ENCODE assay signal across 8 mouse cellular contexts in the genomic region with DNA sequence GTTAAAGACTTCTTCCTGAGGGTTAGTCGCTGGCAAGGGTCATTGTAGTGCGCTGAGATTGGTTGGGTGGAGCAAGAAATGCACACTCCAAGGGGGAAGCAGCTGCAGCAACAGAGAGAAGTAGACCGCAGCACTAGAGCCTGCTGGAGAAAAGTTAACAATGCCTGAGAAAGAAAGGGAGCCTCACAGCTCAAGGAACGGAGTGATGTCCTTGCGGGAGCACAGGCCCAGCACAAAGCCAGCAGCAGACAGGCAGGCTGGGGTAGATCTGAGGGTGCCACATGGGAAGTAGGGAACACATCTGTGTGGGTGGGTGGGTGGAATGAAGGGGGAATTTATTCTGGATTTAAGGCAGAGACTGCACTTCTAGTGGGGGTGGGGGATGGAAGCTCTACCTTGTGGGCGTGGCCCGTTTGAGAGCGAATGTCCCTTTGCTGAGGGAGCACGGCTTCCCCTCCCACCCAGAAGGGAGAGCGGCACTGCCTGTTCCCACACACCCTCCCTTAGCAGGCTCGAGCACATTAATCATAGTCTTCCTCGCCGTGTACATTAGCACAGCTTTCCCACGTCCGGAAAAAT. TPM values are rescaled to one million over a fixed set of nuclear protein-coding genes. Genes with fewer than 3 reads are reported as not detected.
DNase-seq lines count a peak whose midpoint lies in the region; ATAC-seq and TF ChIP-seq lines count a peak whose summit lies in the region.

No protein-coding gene starts in this region.

- H3K36me3 ChIP-seq in kidney, embryonic 14.5 days (ENCODE audit: control insufficient read depth, insufficient read depth, low read length), result no peaks in the 10 kb centered on the region
- H3K36me3 ChIP-seq in kidney, embryonic 15.5 days, result no peaks in the 10 kb centered on the region
- H3K36me3 ChIP-seq in limb, embryonic 14.5 days (ENCODE audit: control insufficient read depth, insufficient read depth, low read length), result no peaks in the 10 kb centered on the region
- no peaks in the 10 kb centered on the region for H3K36me3 ChIP-seq in midbrain, embryonic 12.5 days

- peak overlapping the region; percentile 62 for H3K4me2 ChIP-seq in kidney, embryonic 14.5 days (replicated peaks; ENCODE audit: low read depth, low read length)
- peak overlapping the region; percentile 75 for H3K4me2 ChIP-seq in kidney, embryonic 15.5 days
- H3K4me2 ChIP-seq in limb, embryonic 14.5 days (replicated peaks; ENCODE audit: low read depth, low read length, severe bottlenecking), result peak overlapping the region; percentile 68
- H3K4me2 ChIP-seq in midbrain, embryonic 12.5 days (replicated peaks), result peak overlapping the region; percentile 57

- TF ChIP-seq POLR2A in limb, embryonic 14.5 days (IDR thresholded peaks at IDR 0.05; ENCODE audit: borderline replicate concordance, extremely low read depth, insufficient read depth, insufficient read length), result no peak

- H3K27ac ChIP-seq in kidney, embryonic 14.5 days (ENCODE audit: low read depth, low read length), result no peak overlapping the region
- no peak overlapping the region for H3K27ac ChIP-seq in kidney, embryonic 15.5 days
- H3K27ac ChIP-seq in limb, embryonic 14.5 days (replicated peaks; ENCODE audit: low read depth, low read length), result no peak overlapping the region
- peak overlapping the region; percentile 86 for H3K27ac ChIP-seq in midbrain, embryonic 12.5 days (replicated peaks)

- intact Hi-C loops in gastrocnemius, postnatal 14 days (cut with DNase I; ENCODE audit: low total_unique reads), result no loop called here

- peak overlapping the region; percentile 38; the same call in 1 of the 2 replicates for H3K9ac ChIP-seq in kidney, embryonic 14.5 days (ENCODE audit: low read depth, low read length)
- peak overlapping the region; percentile 35 for H3K9ac ChIP-seq in kidney, embryonic 15.5 days
- peak overlapping the region; percentile 40; the same call in 1 of the 2 replicates for H3K9ac ChIP-seq in limb, embryonic 14.5 days (ENCODE audit: low read depth, low read length, severe bottlenecking)
- H3K9ac ChIP-seq in midbrain, embryonic 12.5 days (replicated peaks), result peak overlapping the region; percentile 53

- WGBS in kidney, embryonic 14.5 days, result 1% methylated on average over 15 of the region's 15 CpGs
- WGBS in kidney, embryonic 15.5 days, result under 1% methylated on average over 15 of the region's 15 CpGs
- WGBS in limb, embryonic 14.5 days, result 1% methylated on average over 15 of the region's 15 CpGs
- WGBS in midbrain, embryonic 12.5 days, result under 1% methylated on average over 15 of the region's 15 CpGs

- peak overlapping the region; percentile 43 for H3K4me3 ChIP-seq in kidney, embryonic 14.5 days (ENCODE audit: low read length)
- peak overlapping the region; percentile 47 for H3K4me3 ChIP-seq in kidney, embryonic 15.5 days (replicated peaks)
- H3K4me3 ChIP-seq in limb, embryonic 14.5 days (replicated peaks; ENCODE audit: low read length), result peak overlapping the region; percentile 42
- H3K4me3 ChIP-seq in midbrain, embryonic 12.5 days, result peak overlapping the region; percentile 39

- no peak for DNase-seq in kidney, adult 8-10 months
- DNase-seq in gastrocnemius, postnatal 14 days, result peak; percentile 40
- peak; percentile 35 for DNase-seq in limb, embryonic 14.5 days (ENCODE audit: low spot score)
- DNase-seq in testis, postnatal 10 days (ENCODE audit: low spot score), result peak; percentile 67

- H3K4me1 ChIP-seq in kidney, embryonic 14.5 days (ENCODE audit: control insufficient read depth, insufficient read depth, low read length), result no peaks in the 10 kb centered on the region
- H3K4me1 ChIP-seq in kidney, embryonic 15.5 days, result peaks cover 12% of the 10 kb centered on the region
- H3K4me1 ChIP-seq in limb, embryonic 14.5 days (ENCODE audit: control insufficient read depth, insufficient read depth, low read length), result peaks cover 6% of the 10 kb centered on the region; the same call in 1 of the 2 replicates
- peaks cover 13% of the 10 kb centered on the region for H3K4me1 ChIP-seq in midbrain, embryonic 12.5 days

- peaks cover 9% of the 10 kb centered on the region for H3K27me3 ChIP-seq in kidney, embryonic 14.5 days (ENCODE audit: control insufficient read depth, insufficient read depth, low read length)
- peaks cover 14% of the 10 kb centered on the region for H3K27me3 ChIP-seq in kidney, embryonic 15.5 days
- peaks cover 12% of the 10 kb centered on the region for H3K27me3 ChIP-seq in limb, embryonic 14.5 days (ENCODE audit: control insufficient read depth, insufficient read depth, low read length)
- H3K27me3 ChIP-seq in midbrain, embryonic 12.5 days, result no peaks in the 10 kb centered on the region; the same call in 1 of the 2 replicates

- ATAC-seq in kidney, embryonic 14.5 days (ENCODE audit: low FRiP score, low TSS enrichment), result peak; percentile 91
- ATAC-seq in common myeloid progenitor, adult 5-6 weeks (replicated peaks; ENCODE audit: low read depth, poor library complexity, severe bottlenecking), result peak; percentile 83
- ATAC-seq in kidney, embryonic 15.5 days (replicated peaks; ENCODE audit: low FRiP score), result peak; percentile 85
- ATAC-seq in limb, embryonic 14.5 days (ENCODE audit: low FRiP score, low read depth), result peak; percentile 71
- peak; percentile 87 for ATAC-seq in midbrain, embryonic 12.5 days (ENCODE audit: low FRiP score, low read depth)

- H3K9me3 ChIP-seq in kidney, embryonic 14.5 days (ENCODE audit: control insufficient read depth, low read length), result no peaks in the 10 kb centered on the region
- no peaks in the 10 kb centered on the region for H3K9me3 ChIP-seq in kidney, embryonic 15.5 days (replicated peaks)
- H3K9me3 ChIP-seq in limb, embryonic 14.5 days (ENCODE audit: control insufficient read depth, low read length), result no peaks in the 10 kb centered on the region
- H3K9me3 ChIP-seq in midbrain, embryonic 12.5 days, result no peaks in the 10 kb centered on the region

RNA-seq across cellular contexts. Expression of a gene that starts 27.7 kb away (rescaled TPM):
- 0.20 and 0.24 TPM in 2 replicates for polyA plus RNA-seq in kidney, embryonic 14.5 days (2014; fragmentation: Nextera tagmentation; extraction: Ambion mirVana)
- 0.37 and 0.44 TPM in 2 replicates for total RNA-seq in common myeloid progenitor, adult 5-6 weeks (2017)
- total RNA-seq in gastrocnemius, postnatal 14 days (2021), result 1 to 10 TPM; 2.5 to 4.2 TPM
- polyA plus RNA-seq in kidney, embryonic 15.5 days (2015; fragmentation: Nextera tagmentation; extraction: Ambion mirVana), result 3.1 and 7.2 TPM in 2 replicates
- 11.6 and 14.6 TPM in 2 replicates for polyA plus RNA-seq in limb, embryonic 14.5 days (2012; rRNA removed)
- 9.3 and 15.8 TPM in 2 replicates for polyA plus RNA-seq in limb, embryonic 14.5 days (2014; fragmentation: Nextera tagmentation; extraction: Ambion mirVana)
- 34.4 and 35.1 TPM in 2 replicates for polyA plus RNA-seq in midbrain, embryonic 12.5 days (2016; fragmentation: Nextera tagmentation; extraction: Ambion mirVana)

RNA-seq across cellular contexts. Expression of a gene that starts 49.2 kb away (rescaled TPM):
- 7.2 and 8.5 TPM in 2 replicates for polyA plus RNA-seq in kidney, embryonic 14.5 days (2014; fragmentation: Nextera tagmentation; extraction: Ambion mirVana)
- 4.6 and 5.0 TPM in 2 replicates for total RNA-seq in common myeloid progenitor, adult 5-6 weeks (2017)
- 1 to 10 TPM; 1.9 to 3.0 TPM for total RNA-seq in gastrocnemius, postnatal 14 days (2021)
- polyA plus RNA-seq in kidney, embryonic 15.5 days (2015; fragmentation: Nextera tagmentation; extraction: Ambion mirVana), result 6.8 and 7.5 TPM in 2 replicates
- 5.6 and 6.3 TPM in 2 replicates for polyA plus RNA-seq in limb, embryonic 14.5 days (2012; rRNA removed)
- 6.3 and 6.7 TPM in 2 replicates for polyA plus RNA-seq in limb, embryonic 14.5 days (2014; fragmentation: Nextera tagmentation; extraction: Ambion mirVana)
- polyA plus RNA-seq in midbrain, embryonic 12.5 days (2016; fragmentation: Nextera tagmentation; extraction: Ambion mirVana), result 8.4 and 9.1 TPM in 2 replicates

Comparison
In these comparisons a context has a peak if more than half of its experiments do, and no peak if none do; other contexts are left out.
1. DNase-seq: peak in gastrocnemius, postnatal 14 days (single experiment), limb, embryonic 14.5 days (single experiment) and testis, postnatal 10 days (single experiment); none in kidney, adult 8-10 months (0 of 2).
2. Peak in every context shown above with its lines, with median percentiles within 50 percentile points of each other: ATAC-seq, H3K4me2 ChIP-seq, H3K4me3 ChIP-seq and H3K9ac ChIP-seq.